Mouse (Mus musculus) heart, adult 10 weeks (tissue): Measurements from ENCODE around the gene Yae1d1. TPM values are rescaled to one million over a fixed set of nuclear protein-coding genes. Genes with fewer than 3 reads are reported as not detected.

Source experiments
- polyA plus RNA-seq: library from polyadenylated mRNA; stranded (reverse); fragments of 350-450 nt; fragmentation: Illumina TruSeq; extraction: RNeasy Lipid Tissue Mini Kit (QIAGEN cat#74804); gene quantifications from one replicate; pipeline ENCODE4 v1.2.3, GENCODE M21; 2014; ENCODE audit warnings: low read depth, low replicate concordance

The Yae1d1 gene
- 67.5 TPM for polyA plus RNA-seq

DNA sequence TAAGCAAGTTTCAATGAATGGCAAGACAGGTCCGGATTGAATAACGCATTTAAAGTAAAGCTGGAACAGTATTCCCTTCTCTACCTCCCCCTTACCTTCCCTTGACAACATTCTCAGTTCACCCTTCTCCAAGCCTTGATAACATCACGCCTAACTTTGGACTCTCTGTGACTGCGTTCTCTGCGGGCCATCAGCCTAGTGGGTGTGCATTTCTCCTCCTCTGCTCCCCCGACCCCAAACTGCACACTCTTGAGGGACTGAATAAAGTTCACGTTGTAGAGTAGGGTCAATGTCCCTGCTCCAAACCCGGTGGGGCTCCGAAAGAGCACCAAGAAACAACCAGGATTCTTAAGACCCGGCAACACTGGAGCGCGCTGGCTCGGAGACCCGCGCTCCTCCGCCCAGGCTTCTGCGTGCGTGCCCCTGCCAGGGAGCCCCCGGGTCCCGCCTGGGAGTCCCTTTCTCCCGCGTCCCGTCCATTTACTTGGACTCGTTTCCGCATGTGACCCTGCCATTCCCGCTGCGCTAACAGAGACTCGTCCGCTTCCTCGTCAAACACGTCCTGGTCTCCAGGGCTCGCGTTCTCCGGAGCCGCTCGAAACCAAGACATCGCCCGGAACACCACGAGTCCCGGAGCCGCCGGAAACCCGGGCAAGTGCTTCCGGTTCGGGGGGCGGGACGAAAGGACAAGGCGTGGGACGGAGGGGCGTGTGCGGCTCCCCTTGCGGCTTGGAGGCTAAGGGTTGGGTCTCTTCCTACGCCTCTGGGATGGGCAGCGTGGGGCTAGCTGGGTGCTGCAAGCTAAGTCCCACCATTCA, at the start of gene Yae1d1:
Gene Yae1d1, minus strand, starts transcription at position 653 of the 818 bp plus-strand sequence.

DNA sequence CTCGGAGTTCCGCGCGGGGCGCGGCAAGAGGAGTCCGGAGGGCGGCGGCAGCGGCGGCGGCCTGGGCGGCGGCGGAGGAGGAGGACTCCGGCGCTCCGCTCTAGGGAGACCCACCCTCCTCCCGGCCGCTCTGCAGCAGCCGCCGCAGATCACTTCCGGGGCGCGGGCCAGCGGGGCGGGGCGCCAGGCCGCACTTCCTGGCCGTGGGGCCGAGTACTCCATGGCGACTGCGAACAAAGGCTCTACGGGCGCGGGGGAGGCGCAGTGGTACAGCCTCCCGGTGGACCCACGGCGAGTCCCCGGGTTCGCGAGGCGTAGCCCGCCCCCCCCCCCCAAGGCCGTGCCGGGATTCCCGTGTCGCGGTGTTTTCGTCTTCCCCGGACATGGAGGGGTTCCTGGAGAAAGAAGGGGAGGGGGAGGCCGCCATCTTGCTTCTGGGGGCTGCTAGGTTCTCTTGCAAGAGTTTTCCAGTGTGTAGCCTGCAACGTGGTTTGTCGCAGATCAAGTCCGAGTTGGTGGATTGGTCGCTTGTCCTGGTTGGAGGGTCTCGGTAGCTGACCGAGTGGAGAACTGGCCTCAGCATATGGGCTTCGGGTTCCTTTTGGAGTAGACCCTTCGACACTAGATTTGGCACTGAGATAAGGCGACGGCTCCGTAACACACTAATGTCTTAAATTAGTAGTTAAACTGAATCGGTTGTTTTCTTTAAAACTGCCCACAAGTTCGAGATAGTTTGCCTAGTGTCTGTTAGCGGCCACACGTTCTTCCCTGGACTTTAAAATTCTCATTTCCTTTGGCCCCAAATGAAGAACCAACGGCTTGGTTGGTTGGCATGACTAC, 48.9 kb downstream of the Yae1d1 start, which contains the start of gene Rala:
Gene Rala, minus strand, starts transcription at position 162 of the 840 bp plus-strand sequence.

Other genes with a start within 250 kb of the Yae1d1 start
- 18.9 TPM for gene Cdk13, start 188.3 kb downstream of the Yae1d1 start, polyA plus RNA-seq
- gene Rala, start 49.1 kb downstream of the Yae1d1 start, polyA plus RNA-seq = 30.6 TPM